Mouse (Mus musculus): ENCODE results near the gene Phc2.

DNA sequence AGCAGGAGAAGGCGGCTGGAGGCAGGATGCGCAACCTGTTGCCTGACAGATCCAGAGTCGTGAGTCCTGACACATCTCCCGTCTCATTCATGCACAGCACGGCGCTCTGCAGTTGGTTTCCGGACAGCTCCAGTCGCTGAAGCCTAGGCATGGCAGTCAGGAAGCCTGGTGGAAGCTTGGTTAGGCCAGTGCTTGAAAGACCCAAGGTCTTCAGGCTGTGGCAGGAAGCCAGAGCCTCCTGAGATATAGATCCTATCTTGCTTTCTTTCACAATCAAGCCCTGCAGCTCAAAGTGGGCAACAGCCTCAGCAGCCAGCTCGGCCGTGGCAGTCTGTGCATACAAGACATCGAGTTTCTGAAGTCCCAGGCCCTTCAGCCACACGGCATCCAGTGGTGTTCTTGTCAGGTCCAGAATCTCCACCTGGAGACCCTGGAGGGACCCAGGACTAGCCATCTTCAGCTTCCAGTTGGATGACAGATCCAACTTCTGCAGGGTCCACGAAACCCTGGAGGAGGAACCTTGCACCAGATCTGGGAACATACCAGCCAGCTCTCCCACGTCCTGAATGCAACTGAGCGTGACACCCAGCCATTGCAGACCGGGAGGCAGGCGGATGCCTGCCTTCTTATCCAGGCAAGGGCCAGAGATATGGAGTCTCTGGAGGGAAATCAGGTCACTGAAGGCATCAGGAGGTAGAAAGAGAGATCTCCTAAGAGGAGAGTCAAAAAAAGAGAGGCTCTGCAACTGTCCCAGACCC, 37.0 kb upstream of the Phc2 start:
- no peak for TF ChIP-seq HCFC1 (IDR thresholded peaks at IDR 0.05; ENCODE audit: borderline replicate concordance, insufficient read depth, low read length)
- TF ChIP-seq ZNF384 (IDR thresholded peaks at IDR 0.05; ENCODE audit: low read depth, low read length) = no peak
- no peak for TF ChIP-seq CHD2 (IDR thresholded peaks at IDR 0.05; ENCODE audit: low read depth, low read length)
- TF ChIP-seq ZC3H11A (IDR thresholded peaks at IDR 0.05; ENCODE audit: borderline replicate concordance, low read depth, low read length) = no peak
- no peak for TF ChIP-seq MAFK (IDR thresholded peaks at IDR 0.05; ENCODE audit: insufficient read depth, low read depth, low read length)

Measured in ES-E14 (cell line).